Mouse (Mus musculus): ENCODE measurements around the gene Uck2.

The Uck2 gene

GRCm38 (mm10) chr1:167253579-167253978 is 31.5 kb downstream of the Uck2 start:
- no peak for DNase-seq (ENCODE audit: low read depth, low spot score)

GRCm38 (mm10) chr1:167249881-167250280 is 35.2 kb downstream of the Uck2 start:
- no peak for DNase-seq (ENCODE audit: low read depth, low spot score)

GRCm38 (mm10) chr1:167249252-167249651 is 35.9 kb downstream of the Uck2 start:
- DNase-seq (ENCODE audit: low read depth, low spot score), result no peak

- no peak for DNase-seq (ENCODE audit: low read depth, low spot score)
Measured at GRCm38 (mm10) chr1:167247886-167248285, 37.2 kb downstream of the Uck2 start.

GRCm38 (mm10) chr1:167246976-167247375 is 38.1 kb downstream of the Uck2 start:
- DNase-seq (ENCODE audit: low read depth, low spot score), result no peak

- no peak for DNase-seq (ENCODE audit: low read depth, low spot score)
Measured at GRCm38 (mm10) chr1:167246275-167246674, 38.8 kb downstream of the Uck2 start.

- DNase-seq (ENCODE audit: low read depth, low spot score), result no peak
Measured at GRCm38 (mm10) chr1:167245180-167245641, 39.9 kb downstream of the Uck2 start.

GRCm38 (mm10) chr1:167242191-167242681 is 42.9 kb downstream of the Uck2 start:
- no peak for DNase-seq (ENCODE audit: low read depth, low spot score)

GRCm38 (mm10) chr1:167241487-167241886 is 43.6 kb downstream of the Uck2 start:
- DNase-seq (ENCODE audit: low read depth, low spot score), result no peak

- DNase-seq (ENCODE audit: low read depth, low spot score), result no peak
Measured at GRCm38 (mm10) chr1:167240361-167240760, 44.8 kb downstream of the Uck2 start.

- DNase-seq (ENCODE audit: low read depth, low spot score), result no peak
Measured at GRCm38 (mm10) chr1:167239916-167240315, 45.2 kb downstream of the Uck2 start.

GRCm38 (mm10) chr1:167237798-167238197 is 47.3 kb downstream of the Uck2 start:
- DNase-seq (ENCODE audit: low read depth, low spot score), result no peak

- no peak for DNase-seq (ENCODE audit: low read depth, low spot score)
Measured at GRCm38 (mm10) chr1:167236790-167237189, 48.3 kb downstream of the Uck2 start.

- DNase-seq (ENCODE audit: low read depth, low spot score), result no peak
Measured at GRCm38 (mm10) chr1:167234344-167234743, 50.8 kb downstream of the Uck2 start.

- DNase-seq (ENCODE audit: low read depth, low spot score), result no peak
Measured at GRCm38 (mm10) chr1:167232918-167233317, 52.2 kb downstream of the Uck2 start.

- DNase-seq (ENCODE audit: low read depth, low spot score), result no peak
Measured at GRCm38 (mm10) chr1:167231612-167232283, 53.4 kb downstream of the Uck2 start.

- DNase-seq (ENCODE audit: low read depth, low spot score), result no peak
Measured at GRCm38 (mm10) chr1:167230930-167231611, 54.0 kb downstream of the Uck2 start.

- DNase-seq (ENCODE audit: low read depth, low spot score), result no peak
Measured at GRCm38 (mm10) chr1:167222382-167223010, 62.6 kb downstream of the Uck2 start.

- peak; percentile 72 for DNase-seq (ENCODE audit: low read depth, low spot score)
Measured at GRCm38 (mm10) chr1:167220303-167221174, 64.6 kb downstream of the Uck2 start.

GRCm38 (mm10) chr1:167215460-167215859 is 69.7 kb downstream of the Uck2 start:
- no peak for DNase-seq (ENCODE audit: low read depth, low spot score)

GRCm38 (mm10) chr1:167212710-167213109 is 72.4 kb downstream of the Uck2 start:
- DNase-seq (ENCODE audit: low read depth, low spot score), result no peak
